ENCODE assay signal across 41 mouse cellular contexts in the genomic region with DNA sequence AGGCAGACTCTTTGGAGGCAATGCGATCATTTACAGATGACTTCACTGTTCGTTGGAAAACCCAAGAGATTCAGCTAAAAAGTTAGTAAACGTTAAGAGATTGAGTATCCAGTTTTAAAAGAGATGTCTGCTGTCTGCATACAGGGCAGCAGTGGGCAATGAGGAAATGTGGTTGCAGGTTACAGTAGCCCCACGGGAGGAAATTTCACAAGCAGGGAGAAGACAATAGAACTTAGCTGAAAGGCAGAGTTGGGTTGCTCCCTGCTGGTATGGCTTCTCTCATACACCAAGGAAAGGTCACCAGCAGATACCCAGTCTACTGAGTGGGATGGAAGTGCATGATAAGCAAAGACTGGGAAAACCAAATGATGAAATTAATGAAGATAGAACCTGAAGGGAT. TPM values are rescaled to one million over a fixed set of nuclear protein-coding genes. Genes with fewer than 3 reads are reported as not detected.
"Had no signal": no experiment of that assay in that cellular context is flagged by ENCODE, and none has a peak within 500 bp of the region (broad histone marks: within the 10 kb centered on the region; RNA-seq: fewer than 3 reads in every experiment).

No protein-coding gene starts in this region.

- H3K4me3 ChIP-seq: left cerebral cortex, adult 2 months; limb, embryonic 12.5 days; limb, embryonic 13.5 days; limb, embryonic 15.5 days; liver, embryonic 12.5 days; liver, embryonic 13.5 days; liver, embryonic 15.5 days; lung, embryonic 15.5 days; megakaryocyte, embryonic 14.5 days; midbrain, embryonic 10.5 days; midbrain, embryonic 12.5 days; midbrain, embryonic 13.5 days; midbrain, embryonic 15.5 days; myocyte; neural tube, embryonic 12.5 days had no signal

- H3K27me3 ChIP-seq: limb, embryonic 12.5 days; limb, embryonic 13.5 days; limb, embryonic 15.5 days; liver, embryonic 12.5 days; liver, embryonic 13.5 days; liver, embryonic 15.5 days; lung, embryonic 15.5 days; megakaryocyte, embryonic 14.5 days; midbrain, embryonic 12.5 days; midbrain, embryonic 13.5 days; midbrain, embryonic 15.5 days; neural tube, embryonic 12.5 days had no signal

- DNase-seq: left cerebral cortex, postnatal 4 days; liver; liver, embryonic 13.5 days; liver, postnatal 0 days; lung, adult 18-20 months; lung, adult 2 months; lung, embryonic 14.5 days; lung, postnatal 10 days; lung, postnatal 14 days; lung, postnatal 36 days; lung, postnatal 4 days; midbrain, embryonic 14.5 days had no signal

- H3K9ac ChIP-seq: limb, embryonic 12.5 days; limb, embryonic 13.5 days; limb, embryonic 15.5 days; liver, embryonic 12.5 days; liver, embryonic 13.5 days; liver, embryonic 14.5 days; liver, embryonic 15.5 days; liver, postnatal 0 days; lung, embryonic 14.5 days; lung, embryonic 15.5 days; midbrain, embryonic 12.5 days; midbrain, embryonic 13.5 days; midbrain, embryonic 15.5 days; neural tube, embryonic 12.5 days had no signal

- H3K9me3 ChIP-seq: limb, embryonic 12.5 days; limb, embryonic 13.5 days; limb, embryonic 15.5 days; liver, embryonic 12.5 days; liver, embryonic 13.5 days; liver, embryonic 15.5 days; lung, embryonic 15.5 days; megakaryocyte, embryonic 14.5 days; midbrain, embryonic 10.5 days; midbrain, embryonic 12.5 days; midbrain, embryonic 13.5 days; midbrain, embryonic 15.5 days; neural tube, embryonic 12.5 days had no signal

- H3K4me1 ChIP-seq: limb, embryonic 12.5 days; limb, embryonic 13.5 days; limb, embryonic 15.5 days; liver, embryonic 12.5 days; liver, embryonic 13.5 days; lung, embryonic 15.5 days; megakaryocyte, embryonic 14.5 days; midbrain, embryonic 10.5 days; midbrain, embryonic 12.5 days; midbrain, embryonic 13.5 days; midbrain, embryonic 15.5 days; neural tube, embryonic 12.5 days had no signal

- H3K27ac ChIP-seq: left cerebral cortex, adult 2 months; limb, embryonic 12.5 days; limb, embryonic 13.5 days; limb, embryonic 15.5 days; liver, embryonic 12.5 days; liver, embryonic 13.5 days; liver, embryonic 14.5 days; liver, embryonic 15.5 days; lung, embryonic 15.5 days; macrophage; midbrain, embryonic 10.5 days; midbrain, embryonic 12.5 days; midbrain, embryonic 13.5 days; midbrain, embryonic 15.5 days; neural tube, embryonic 12.5 days had no signal

- ATAC-seq: liver, embryonic 12.5 days; liver, postnatal 0 days; lung, postnatal 0 days; midbrain, embryonic 13.5 days; midbrain, embryonic 15.5 days; midbrain, embryonic 16.5 days had no signal

- H3K4me2 ChIP-seq: limb, embryonic 12.5 days; limb, embryonic 13.5 days; limb, embryonic 15.5 days; liver, embryonic 11.5 days; liver, embryonic 12.5 days; liver, embryonic 13.5 days; liver, embryonic 15.5 days; lung, embryonic 14.5 days; lung, embryonic 15.5 days; midbrain, embryonic 11.5 days; midbrain, embryonic 12.5 days; midbrain, embryonic 13.5 days; midbrain, embryonic 15.5 days; neural tube, embryonic 12.5 days had no signal

RNA-seq across cellular contexts. Expression of a gene that starts 38.0 kb away (rescaled TPM):
- total RNA-seq: megakaryocyte-erythroid progenitor cell, adult 5-6 weeks; monocyte, adult 5-6 weeks had no signal
- polyA plus RNA-seq: liver, embryonic 12.5 days; liver, embryonic 13.5 days; liver, embryonic 15.5 days; macrophage had no signal

RNA-seq across cellular contexts. Expression of a gene that starts 57.5 kb away (rescaled TPM):
- total RNA-seq: left cerebral cortex, adult 18-20 months; left cerebral cortex, adult 2 months; left cerebral cortex, adult 8-10 months; left cerebral cortex, postnatal 10 days; left cerebral cortex, postnatal 25 days; left cerebral cortex, postnatal 36 days; left cerebral cortex, postnatal 4 days; megakaryocyte-erythroid progenitor cell, adult 5-6 weeks; midbrain, postnatal 0 days; monocyte, adult 5-6 weeks had no signal
- polyA plus RNA-seq: lung, embryonic 14.5 days; lung, embryonic 15.5 days; lung, postnatal 0 days; macrophage; midbrain, embryonic 10.5 days; midbrain, embryonic 11.5 days; midbrain, embryonic 12.5 days; midbrain, embryonic 13.5 days; midbrain, embryonic 14.5 days; midbrain, embryonic 15.5 days; midbrain, embryonic 16.5 days; midbrain, postnatal 0 days; myocyte; neural tube, embryonic 11.5 days; neural tube, embryonic 12.5 days had no signal
